Mouse (Mus musculus) heart, embryonic 10.5 days (tissue): Measurements from ENCODE around the gene Scamp1. TPM values are rescaled to one million over a fixed set of nuclear protein-coding genes. Genes with fewer than 3 reads are reported as not detected.

Experiments used
- DNase-seq: peaks from one replicate; pipeline ENCODE4 v3.0.0-alpha.2; 2017; ENCODE audit warnings: low spot score
- H3K27ac ChIP-seq: fragments of 300-500 bp; sonication (generic); 2 replicates; pipeline ENCODE4 v1.5.1; 2016; ENCODE audit warnings: mild to moderate bottlenecking
- H3K27me3 ChIP-seq: fragments of 300-500 bp; sonication (generic); 2 replicates; pipeline ENCODE4 v1.6.1; 2016; ENCODE audit warnings: mild to moderate bottlenecking; ENCODE audit not compliant: poor library complexity, insufficient read depth, severe bottlenecking
- H3K36me3 ChIP-seq: fragments of 300-500 bp; sonication (generic); 2 replicates; pipeline ENCODE4 v1.6.1; 2016; ENCODE audit warnings: mild to moderate bottlenecking, moderate library complexity
- H3K4me1 ChIP-seq: fragments of 300-500 bp; sonication (generic); 2 replicates; pipeline ENCODE4 v1.6.1; 2016; ENCODE audit warnings: mild to moderate bottlenecking
- H3K4me3 ChIP-seq: fragments of 300-500 bp; sonication (generic); 2 replicates; pipeline ENCODE4 v1.5.1; 2016; ENCODE audit warnings: mild to moderate bottlenecking, moderate library complexity
- H3K9me3 ChIP-seq: fragments of 300-500 bp; sonication (generic); 2 replicates; pipeline ENCODE4 v1.6.1; 2016; ENCODE audit warnings: mild to moderate bottlenecking, moderate library complexity
- WGBS: fragments of 180-500 bp; shearing (Covaris S2); methylation state at CpG from one replicate; pipeline ENCODE4 v1.1.7; 2016; 5-methylcytosine and 5-hydroxymethylcytosine counted together
- polyA plus RNA-seq: library from polyadenylated mRNA; unstranded; fragments of >200 nt; fragmentation: Nextera tagmentation; extraction: Ambion mirVana; gene quantifications from 2 replicates; pipeline ENCODE4 v1.2.1, GENCODE M21; 2016

The Scamp1 gene
- polyA plus RNA-seq, 1 experiment from 2014 or later, result 26.9 TPM

- Histone ChIP-seq H3K27me3 (no peaks in the 10 kb centered on the region), H3K9me3 (no peaks in the 10 kb centered on the region), H3K4me1 (peaks cover 28% of the 10 kb centered on the region), H3K27ac (no peak overlapping the region), H3K36me3 (0 out of 2 replicates have a peak, but pooled peaks cover 2% of the 10 kb centered on the region), H3K4me3 (no peak overlapping the region)
- DNase-seq, result no peak
- 82% methylated on average over 6 of the region's 6 CpGs for WGBS
These were observed 19.1 kb downstream of the Scamp1 start for GRCm38 (mm10) chr13:94266530-94266929.

DNA sequence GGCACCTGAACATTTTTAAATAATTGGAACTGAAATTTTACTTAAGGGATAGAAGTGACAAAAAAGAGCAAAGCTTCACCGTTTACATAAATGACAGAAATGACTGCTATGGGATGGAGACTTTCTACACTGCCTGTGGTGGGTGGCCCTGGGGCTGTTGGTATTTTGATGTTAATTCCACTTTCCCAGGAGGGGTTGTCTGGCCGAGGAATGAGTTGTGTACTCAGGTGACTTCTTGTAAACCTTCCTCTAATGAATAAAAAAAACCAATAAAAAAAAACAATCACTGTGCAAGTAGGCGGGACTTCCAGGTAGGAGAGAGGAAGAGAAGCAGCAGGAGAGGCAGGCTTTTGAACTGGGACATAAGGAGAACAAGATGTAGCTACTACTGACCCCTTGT, 20.4 kb downstream of the Scamp1 start:
- 87% methylated on average over 3 of the region's 3 CpGs for WGBS
- no peak overlapping the region for H3K27ac ChIP-seq
- no peaks in the 10 kb centered on the region for H3K27me3 ChIP-seq
- DNase-seq, result no peak
- H3K36me3 ChIP-seq, result 0 out of 2 replicates have a peak, but pooled peaks cover 2% of the 10 kb centered on the region
- no peak overlapping the region for H3K4me3 ChIP-seq
- peaks cover 33% of the 10 kb centered on the region for H3K4me1 ChIP-seq
- H3K9me3 ChIP-seq, result no peaks in the 10 kb centered on the region

DNA sequence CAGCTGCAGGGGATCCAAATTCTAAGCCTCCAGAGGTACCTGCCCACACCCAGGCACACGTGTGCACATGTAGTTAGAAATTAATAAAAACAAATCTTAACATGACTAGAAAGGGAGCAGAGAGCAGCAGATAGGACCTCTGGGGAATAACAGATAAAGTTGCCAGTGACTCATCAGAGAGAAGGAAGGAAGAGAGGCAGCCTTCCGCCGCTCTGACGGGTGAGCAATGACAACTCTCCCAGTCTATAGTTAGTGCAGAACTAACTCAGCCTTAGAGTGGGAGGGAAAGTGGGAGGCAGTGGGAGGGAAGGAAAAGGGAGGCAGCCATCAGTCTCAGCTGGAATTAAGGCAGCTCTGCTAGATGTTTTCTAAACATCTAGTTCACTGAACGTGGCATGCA, 21.7 kb downstream of the Scamp1 start:
- Histone ChIP-seq H3K27me3 (no peaks in the 10 kb centered on the region), H3K27ac (no peak overlapping the region)
- WGBS, result 47% methylated on average over 5 of the region's 5 CpGs

GRCm38 (mm10) chr13:94262551-94262950, 23.1 kb downstream of the Scamp1 start:
- 75% methylated on average over 4 of the region's 4 CpGs for WGBS
- no peak overlapping the region for H3K4me3 ChIP-seq
- no peak overlapping the region for H3K27ac ChIP-seq
- H3K36me3 ChIP-seq, result 0 out of 2 replicates have a peak, but pooled peaks cover 2% of the 10 kb centered on the region
- H3K27me3 ChIP-seq, result no peaks in the 10 kb centered on the region
- H3K9me3 ChIP-seq, result no peaks in the 10 kb centered on the region
- peaks cover 25% of the 10 kb centered on the region for H3K4me1 ChIP-seq
- no peak for DNase-seq

More for the DNA sequence above, 21.7 kb downstream of the Scamp1 start:
- Histone ChIP-seq H3K9me3 (no peaks in the 10 kb centered on the region), H3K36me3 (0 out of 2 replicates have a peak, but pooled peaks cover 2% of the 10 kb centered on the region), H3K4me3 (no peak overlapping the region), H3K4me1 (peaks cover 33% of the 10 kb centered on the region)
- DNase-seq, result no peak

GRCm38 (mm10) chr13:94261624-94262023, 24.0 kb downstream of the Scamp1 start:
- 60% methylated on average over 6 of the region's 6 CpGs for WGBS
- H3K9me3 ChIP-seq, result no peaks in the 10 kb centered on the region
- 0 out of 2 replicates have a peak, but pooled peaks cover 2% of the 10 kb centered on the region for H3K36me3 ChIP-seq
- peaks cover 28% of the 10 kb centered on the region for H3K4me1 ChIP-seq
- no peak overlapping the region for H3K4me3 ChIP-seq
- no peak for DNase-seq
- H3K27me3 ChIP-seq, result no peaks in the 10 kb centered on the region
- no peak overlapping the region for H3K27ac ChIP-seq

DNA sequence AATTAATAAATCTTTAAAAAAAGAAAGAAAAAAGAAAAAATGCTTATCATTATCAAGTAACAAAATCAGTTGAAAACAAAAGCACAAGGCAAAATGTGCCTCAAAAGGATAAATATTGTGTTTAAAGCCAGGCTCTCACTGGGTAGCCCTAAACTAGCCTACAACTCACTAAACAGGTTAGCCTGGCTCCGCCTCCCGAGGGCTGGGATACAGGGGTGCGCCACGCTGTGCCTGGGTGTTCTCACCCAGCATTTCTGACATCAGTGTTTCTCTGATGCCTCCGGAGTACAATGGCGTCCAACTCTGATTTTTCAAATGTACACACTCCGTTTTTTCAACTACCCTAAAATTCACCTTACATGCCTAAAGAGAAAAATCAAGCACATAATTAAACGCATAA, 24.7 kb downstream of the Scamp1 start:
- Histone ChIP-seq H3K9me3 (no peaks in the 10 kb centered on the region), H3K4me3 (no peak overlapping the region), H3K4me1 (peaks cover 23% of the 10 kb centered on the region), H3K27ac (no peak overlapping the region), H3K27me3 (no peaks in the 10 kb centered on the region), H3K36me3 (0 out of 2 replicates have a peak, but pooled peaks cover 2% of the 10 kb centered on the region)
- WGBS, result 76% methylated on average over 8 of the region's 8 CpGs
- no peak for DNase-seq

DNA sequence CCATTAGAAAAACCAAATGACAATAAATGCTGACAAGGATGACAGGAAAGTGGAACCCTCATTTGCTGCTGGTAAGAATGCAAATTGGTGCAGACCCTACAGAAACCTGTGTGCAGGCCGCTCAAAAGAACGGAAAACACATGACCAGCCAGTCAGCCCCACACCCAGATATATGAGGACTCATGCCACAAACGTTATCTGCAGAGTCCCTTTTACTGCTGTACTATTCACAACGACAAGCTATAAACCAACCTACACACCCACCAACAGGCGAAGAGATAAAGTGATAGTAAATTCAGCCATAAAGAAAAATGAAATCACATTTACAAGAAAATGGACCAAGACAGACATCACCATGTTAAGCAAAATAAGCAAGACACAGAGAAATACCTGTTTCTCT, 26.4 kb downstream of the Scamp1 start:
- Histone ChIP-seq H3K27ac (no peak overlapping the region), H3K27me3 (no peaks in the 10 kb centered on the region), H3K36me3 (no peaks in the 10 kb centered on the region), H3K4me1 (peaks cover 20% of the 10 kb centered on the region), H3K9me3 (no peaks in the 10 kb centered on the region), H3K4me3 (no peak overlapping the region)
- no peak for DNase-seq
- WGBS, result 67% methylated on average over 5 of the region's 5 CpGs

DNA sequence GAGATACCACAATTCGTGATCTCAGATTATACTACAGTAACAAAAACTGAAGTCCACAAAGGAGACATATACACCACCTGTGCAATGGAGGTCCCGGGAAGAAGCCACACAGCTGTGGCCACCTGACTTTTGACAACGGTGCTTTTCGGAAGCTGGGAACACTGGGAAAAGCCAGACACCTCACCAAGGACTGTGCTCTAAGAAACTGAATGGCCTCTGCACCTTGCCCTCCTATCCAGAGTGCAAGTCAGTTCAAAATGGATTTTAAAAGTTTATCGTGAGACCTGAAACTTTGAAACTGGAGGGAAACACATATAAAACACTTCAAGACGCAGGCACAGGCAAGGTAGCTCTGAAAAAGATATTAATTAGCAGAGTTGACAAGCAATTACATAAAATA, 27.1 kb downstream of the Scamp1 start:
- H3K9me3 ChIP-seq, result no peaks in the 10 kb centered on the region
- H3K4me3 ChIP-seq, result no peak overlapping the region
- H3K27me3 ChIP-seq, result no peaks in the 10 kb centered on the region
- peaks cover 16% of the 10 kb centered on the region; the same call in 1 of the 2 replicates for H3K4me1 ChIP-seq
- WGBS, result 84% methylated on average over 6 of the region's 6 CpGs
- H3K36me3 ChIP-seq, result no peaks in the 10 kb centered on the region
- DNase-seq, result no peak
- no peak overlapping the region for H3K27ac ChIP-seq

DNA sequence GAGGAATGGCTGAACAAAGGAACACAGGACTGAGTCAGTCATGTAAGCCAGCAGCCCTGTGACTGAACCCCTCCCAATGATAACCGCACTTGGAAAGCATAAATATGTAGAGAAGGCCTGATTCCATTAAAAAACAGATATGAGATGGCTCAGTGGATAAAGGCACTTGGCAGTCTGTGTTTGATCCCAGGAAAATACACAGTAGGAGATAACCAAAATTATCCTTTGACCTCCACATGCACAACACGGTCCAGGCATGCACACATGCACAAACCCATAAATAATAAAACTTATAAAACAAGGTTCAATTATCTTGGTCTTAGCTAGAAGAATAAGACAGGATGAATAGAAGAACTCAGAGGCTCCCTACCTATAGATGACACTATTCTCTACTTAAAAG, 27.9 kb downstream of the Scamp1 start:
- Histone ChIP-seq H3K27ac (no peak overlapping the region), H3K9me3 (no peaks in the 10 kb centered on the region), H3K4me3 (no peak overlapping the region), H3K27me3 (no peaks in the 10 kb centered on the region), H3K4me1 (peaks cover 16% of the 10 kb centered on the region; the same call in 1 of the 2 replicates), H3K36me3 (no peaks in the 10 kb centered on the region)
- 63% methylated on average over 2 of the region's 2 CpGs for WGBS
- DNase-seq, result no peak

DNA sequence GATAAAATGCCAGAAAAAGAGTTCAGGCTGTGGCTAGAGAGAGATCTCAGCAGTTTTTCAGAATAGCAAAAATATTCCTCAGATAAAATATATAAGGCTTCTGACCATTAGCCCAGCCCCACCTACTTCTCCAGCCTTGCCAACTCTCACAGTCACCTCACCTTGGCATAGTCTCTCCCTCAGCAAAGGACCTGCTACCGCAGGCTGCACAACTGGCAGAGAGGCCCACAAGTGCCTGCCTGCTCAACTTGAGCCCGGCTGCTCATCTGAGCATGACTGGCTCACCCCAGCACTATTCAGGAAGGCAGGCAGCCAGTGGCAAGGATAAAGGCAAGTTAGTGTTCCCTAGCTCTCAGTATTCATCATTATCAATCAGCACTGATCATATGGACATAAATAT, 30.5 kb downstream of the Scamp1 start:
- no peak for DNase-seq
- Histone ChIP-seq H3K27ac (no peak overlapping the region), H3K27me3 (no peaks in the 10 kb centered on the region), H3K9me3 (no peaks in the 10 kb centered on the region), H3K4me1 (peaks cover 8% of the 10 kb centered on the region; the same call in 1 of the 2 replicates), H3K4me3 (no peak overlapping the region), H3K36me3 (no peaks in the 10 kb centered on the region)
- WGBS, result 88% methylated on average over 2 of the region's 2 CpGs

GRCm38 (mm10) chr13:94254286-94254685, 31.4 kb downstream of the Scamp1 start:
- DNase-seq, result no peak
- Histone ChIP-seq H3K4me1 (peaks cover 8% of the 10 kb centered on the region; the same call in 1 of the 2 replicates), H3K27ac (no peak overlapping the region), H3K27me3 (no peaks in the 10 kb centered on the region), H3K9me3 (no peaks in the 10 kb centered on the region), H3K4me3 (no peak overlapping the region), H3K36me3 (no peaks in the 10 kb centered on the region)
- 84% methylated on average over 3 of the region's 3 CpGs for WGBS

- no peaks in the 10 kb centered on the region for H3K36me3 ChIP-seq
- no peak overlapping the region for H3K27ac ChIP-seq
- peaks cover 8% of the 10 kb centered on the region; the same call in 1 of the 2 replicates for H3K4me1 ChIP-seq
- H3K4me3 ChIP-seq, result no peak overlapping the region
- no peaks in the 10 kb centered on the region for H3K27me3 ChIP-seq
- 91% methylated on average over 5 of the region's 5 CpGs for WGBS
- no peak for DNase-seq
- H3K9me3 ChIP-seq, result no peaks in the 10 kb centered on the region
These were observed 32.6 kb downstream of the Scamp1 start for GRCm38 (mm10) chr13:94253052-94253451.

- 89% methylated on average over 5 of the region's 8 CpGs for WGBS
- H3K9me3 ChIP-seq, result no peaks in the 10 kb centered on the region
- no peaks in the 10 kb centered on the region for H3K36me3 ChIP-seq
- H3K27ac ChIP-seq, result no peak overlapping the region
- H3K4me1 ChIP-seq, result peaks cover 6% of the 10 kb centered on the region
- no peak overlapping the region for H3K4me3 ChIP-seq
- no peak for DNase-seq
- H3K27me3 ChIP-seq, result no peaks in the 10 kb centered on the region
These were observed 34.9 kb downstream of the Scamp1 start for GRCm38 (mm10) chr13:94250761-94251160.

DNA sequence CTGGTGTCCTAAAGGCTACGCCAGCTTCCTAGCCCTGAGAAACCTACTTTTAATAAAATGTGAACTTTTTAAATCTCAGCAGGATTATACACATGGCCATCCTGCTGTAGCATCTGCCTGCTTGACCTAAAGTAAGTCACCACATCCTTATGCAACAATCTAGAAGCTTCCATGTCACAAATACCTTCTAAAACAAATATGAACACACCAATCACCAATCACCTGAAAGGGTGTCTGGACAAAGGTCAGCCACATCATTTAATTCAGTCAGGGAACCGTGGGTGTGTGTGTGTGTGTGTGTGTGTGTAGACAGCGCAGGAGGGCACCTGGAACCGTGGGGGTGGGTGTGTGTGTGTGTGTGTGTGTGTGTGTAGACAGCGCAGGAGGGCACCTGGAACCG, 35.5 kb downstream of the Scamp1 start:
- no peak overlapping the region for H3K27ac ChIP-seq
- no peaks in the 10 kb centered on the region for H3K27me3 ChIP-seq
- no peak for DNase-seq
- WGBS, result 91% methylated on average over 6 of the region's 6 CpGs
- peaks cover 6% of the 10 kb centered on the region for H3K4me1 ChIP-seq
- H3K4me3 ChIP-seq, result no peak overlapping the region
- no peaks in the 10 kb centered on the region for H3K36me3 ChIP-seq
- no peaks in the 10 kb centered on the region for H3K9me3 ChIP-seq
